Mouse (Mus musculus) E14TG2a.4 (cell line): Measurements from ENCODE around the gene Gpc5.

Source experiments
- H3K27me3 ChIP-seq: 2 replicates; pipeline ENCODE4 v1.6.1; 2014; ENCODE audit warnings: low read length, control low read depth; ENCODE audit not compliant: insufficient read depth
- H3K36me3 ChIP-seq: 2 replicates; pipeline ENCODE4 v1.6.1; 2014; ENCODE audit warnings: low read length, control low read depth; ENCODE audit not compliant: insufficient read depth
- H3K4me1 ChIP-seq: replicated peaks from 2 replicates; pipeline ENCODE4 v1.6.1; 2014; ENCODE audit warnings: low read depth, low read length, control low read depth
- H3K4me3 ChIP-seq: replicated peaks from 2 replicates; pipeline ENCODE4 v1.5.1; 2014; ENCODE audit warnings: mild to moderate bottlenecking, low read length
- H3K9me3 ChIP-seq: 2 replicates; pipeline ENCODE4 v1.6.1; 2014; ENCODE audit warnings: low read length, control low read depth
- CTCF ChIP-seq: conservative IDR thresholded peaks from 2 replicates; pipeline ENCODE4 v1.5.1; 2014; ENCODE audit warnings: low read length
- NANOG ChIP-seq: IDR thresholded peaks from 2 replicates; pipeline ENCODE4 v1.6.1; 2014; ENCODE audit warnings: borderline replicate concordance, low read length, mixed read lengths
- POU5F1 ChIP-seq: IDR thresholded peaks from 2 replicates; pipeline ENCODE4 v1.6.1; 2014; ENCODE audit warnings: low read length, borderline replicate concordance

Gene Gpc5

GRCm38 (mm10) chr14:115746013-115746412 is 654.0 kb downstream of the Gpc5 start:
- Histone ChIP-seq H3K27me3 (no peaks in the 10 kb centered on the region), H3K36me3 (no peaks in the 10 kb centered on the region), H3K4me3 (no peak overlapping the region), H3K9me3 (no peaks in the 10 kb centered on the region), H3K4me1 (no peaks in the 10 kb centered on the region)
- TF ChIP-seq CTCF = no peak
- TF ChIP-seq NANOG = no peak
- TF ChIP-seq POU5F1 = no peak

GRCm38 (mm10) chr14:115760241-115760640 is 668.2 kb downstream of the Gpc5 start:
- Histone ChIP-seq H3K9me3 (no peaks in the 10 kb centered on the region), H3K27me3 (0 out of 2 replicates have a peak, but pooled peaks cover 2% of the 10 kb centered on the region), H3K36me3 (no peaks in the 10 kb centered on the region), H3K4me3 (no peak overlapping the region), H3K4me1 (no peaks in the 10 kb centered on the region)
- no peak for TF ChIP-seq NANOG
- TF ChIP-seq POU5F1 = no peak
- no peak for TF ChIP-seq CTCF

GRCm38 (mm10) chr14:115779382-115780177 is 687.6 kb downstream of the Gpc5 start:
- Histone ChIP-seq H3K36me3 (no peaks in the 10 kb centered on the region), H3K4me1 (no peaks in the 10 kb centered on the region), H3K9me3 (peaks cover 4% of the 10 kb centered on the region; the same call in 1 of the 2 replicates), H3K27me3 (no peaks in the 10 kb centered on the region), H3K4me3 (no peak overlapping the region)
- no peak for TF ChIP-seq CTCF
- no peak for TF ChIP-seq POU5F1
- no peak for TF ChIP-seq NANOG

GRCm38 (mm10) chr14:115804751-115805150 is 712.7 kb downstream of the Gpc5 start:
- TF ChIP-seq CTCF (no peak), POU5F1 (no peak), NANOG (no peak)
- Histone ChIP-seq H3K9me3 (no peaks in the 10 kb centered on the region), H3K36me3 (no peaks in the 10 kb centered on the region), H3K4me3 (no peak overlapping the region), H3K4me1 (no peaks in the 10 kb centered on the region), H3K27me3 (no peaks in the 10 kb centered on the region)

GRCm38 (mm10) chr14:115819021-115819420 is 727.0 kb downstream of the Gpc5 start:
- TF ChIP-seq CTCF = peak; percentile 73
- no peak for TF ChIP-seq NANOG

GRCm38 (mm10) chr14:115821657-115822056 is 729.6 kb downstream of the Gpc5 start:
- H3K27me3 ChIP-seq = no peaks in the 10 kb centered on the region
- no peak for TF ChIP-seq CTCF
- no peak for TF ChIP-seq POU5F1
- TF ChIP-seq NANOG = no peak
- no peaks in the 10 kb centered on the region for H3K9me3 ChIP-seq
- H3K4me1 ChIP-seq = no peaks in the 10 kb centered on the region
- no peak overlapping the region for H3K4me3 ChIP-seq
- no peaks in the 10 kb centered on the region for H3K36me3 ChIP-seq

More at GRCm38 (mm10) chr14:115819021-115819420, 727.0 kb downstream of the Gpc5 start:
- Histone ChIP-seq H3K9me3 (no peaks in the 10 kb centered on the region), H3K27me3 (no peaks in the 10 kb centered on the region), H3K4me1 (no peaks in the 10 kb centered on the region), H3K36me3 (no peaks in the 10 kb centered on the region), H3K4me3 (no peak overlapping the region)

- Histone ChIP-seq H3K36me3 (no peaks in the 10 kb centered on the region), H3K4me1 (no peaks in the 10 kb centered on the region), H3K4me3 (no peak overlapping the region), H3K9me3 (no peaks in the 10 kb centered on the region), H3K27me3 (no peaks in the 10 kb centered on the region)
- TF ChIP-seq NANOG (no peak), CTCF (no peak), POU5F1 (no peak)
Measured at GRCm38 (mm10) chr14:115830485-115830884, 738.5 kb downstream of the Gpc5 start.

DNA sequence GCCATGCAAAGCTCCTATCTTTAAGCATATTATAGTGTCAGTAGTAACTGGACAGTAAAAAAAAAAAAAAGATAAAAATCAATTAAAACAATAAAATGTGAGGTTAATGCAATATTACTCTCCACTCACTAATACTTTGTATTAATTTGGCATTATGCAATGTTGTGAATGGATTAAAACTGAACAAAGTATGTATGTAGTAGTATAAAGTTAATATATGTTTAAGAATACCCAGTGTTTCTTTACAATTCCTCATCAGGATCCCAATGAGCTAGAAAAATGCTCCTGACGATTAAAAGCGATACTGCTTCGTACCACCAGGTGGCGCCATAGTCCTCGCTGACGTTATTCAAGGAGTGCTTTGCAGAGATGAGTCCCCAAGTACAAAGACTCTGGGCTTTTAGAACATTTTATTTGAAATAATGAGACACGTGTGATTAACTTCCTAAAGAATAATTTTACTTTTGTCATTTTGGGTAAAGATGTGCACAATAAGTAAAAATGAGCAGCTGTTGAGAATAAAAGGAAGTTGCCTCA is 739.3 kb downstream of the Gpc5 start:
- Histone ChIP-seq H3K27me3 (no peaks in the 10 kb centered on the region), H3K36me3 (no peaks in the 10 kb centered on the region), H3K9me3 (no peaks in the 10 kb centered on the region), H3K4me3 (no peak overlapping the region), H3K4me1 (no peaks in the 10 kb centered on the region)
- TF ChIP-seq CTCF (peak; percentile 87), NANOG (no peak)
